In genomic region chr6:145969572-145969971, GRCm38 (mm10) we compare ENCODE assay signal across 14 mouse cellular contexts. TPM values are rescaled to one million over a fixed set of nuclear protein-coding genes. Genes with fewer than 3 reads are reported as not detected.
A peak's percentile ranks its signal among the peaks of the same experiment; 100 is the strongest.
DNase-seq lines count a peak whose midpoint lies in the region; TF ChIP-seq lines count a peak whose summit lies in the region.
"Had no signal": no experiment of that assay in that cellular context is flagged by ENCODE, and none has a peak within 500 bp of the region (broad histone marks: within the 10 kb centered on the region; RNA-seq: fewer than 3 reads in every experiment).

No protein-coding gene starts in this region.

- DNase-seq in cerebellum, postnatal 10 days: peak; percentile 32 to 33
- no peak for DNase-seq in cerebellum, adult 11-12 months
- DNase-seq in left cerebral cortex, adult 2 months (ENCODE audit: extremely low spot score in 1 of 2, low spot score in 2 of 2): no peak
- no peak for DNase-seq in left cerebral cortex, adult 11 months (ENCODE audit: low spot score)
- no peak for DNase-seq in testis, postnatal 10 days (ENCODE audit: low spot score)
- DNase-seq in urinary bladder, postnatal 4 days (ENCODE audit: low spot score in 2 of 2): no peak
- DNase-seq: gastrocnemius, postnatal 25 days had no signal

- no peaks in the 10 kb centered on the region for H3K27me3 ChIP-seq in testis, adult 2 months (ENCODE audit: control insufficient read depth, insufficient read depth, low read length)
- no peaks in the 10 kb centered on the region for H3K27me3 ChIP-seq in small intestine, adult 2 months (ENCODE audit: control insufficient read depth, insufficient read depth, low read length)
- H3K27me3 ChIP-seq: embryonic facial prominence, embryonic 15.5 days; forebrain, embryonic 15.5 days; heart, embryonic 15.5 days; midbrain, embryonic 12.5 days; neural tube, embryonic 12.5 days had no signal

- WGBS in small intestine, adult 2 months: 79% methylated on average over 5 of the region's 5 CpGs

- no peak overlapping the region for H3K27ac ChIP-seq in left cerebral cortex, adult 2 months
- no peak overlapping the region for H3K27ac ChIP-seq in testis, adult 2 months (ENCODE audit: control insufficient read depth, insufficient read depth, low read depth, low read length)
- no peak overlapping the region for H3K27ac ChIP-seq in small intestine, adult 2 months (ENCODE audit: insufficient read depth, low read depth, low read length)
- H3K27ac ChIP-seq: forebrain, embryonic 15.5 days; midbrain, embryonic 12.5 days; neural tube, embryonic 12.5 days had no signal

- no peak overlapping the region for H3K4me3 ChIP-seq in left cerebral cortex, adult 2 months
- no peak overlapping the region for H3K4me3 ChIP-seq in testis, adult 2 months (ENCODE audit: control insufficient read depth, low read depth, low read length)
- no peak overlapping the region for H3K4me3 ChIP-seq in small intestine, adult 2 months (ENCODE audit: low read depth, low read length)
- H3K4me3 ChIP-seq: embryonic facial prominence, embryonic 15.5 days; forebrain, embryonic 15.5 days; heart, embryonic 15.5 days; midbrain, embryonic 12.5 days; neural tube, embryonic 12.5 days had no signal

- intact Hi-C loops in left cerebral cortex, adult 2 months (cut with DNase I): no loop called here

- peak; percentile 16 for TF ChIP-seq CTCF in left cerebral cortex, adult 2 months (IDR thresholded peaks at IDR 0.05)
- TF ChIP-seq CTCF in testis, adult 2 months (IDR thresholded peaks at IDR 0.05; ENCODE audit: control insufficient read depth, insufficient read depth, insufficient replicate concordance, low read depth, low read length): peak; percentile 63; the same call in 1 of the 2 replicates
- TF ChIP-seq CTCF in small intestine, adult 2 months (IDR thresholded peaks at IDR 0.05; ENCODE audit: extremely low read depth, insufficient read length, insufficient replicate concordance, low read depth, low read length): peak; percentile 13; the same call in 1 of the 2 replicates

- H3K4me1 ChIP-seq in testis, adult 2 months (ENCODE audit: control insufficient read depth, insufficient read depth, low read length): peaks cover 4% of the 10 kb centered on the region; the same call in 1 of the 2 replicates
- no peaks in the 10 kb centered on the region for H3K4me1 ChIP-seq in small intestine, adult 2 months (ENCODE audit: control insufficient read depth, insufficient read depth, insufficient read length, low read length)
- H3K4me1 ChIP-seq: forebrain, embryonic 15.5 days; midbrain, embryonic 12.5 days; neural tube, embryonic 12.5 days had no signal

- no peaks in the 10 kb centered on the region for H3K36me3 ChIP-seq in testis, adult 2 months (ENCODE audit: control insufficient read depth, insufficient read depth, low read length)
- H3K36me3 ChIP-seq in small intestine, adult 2 months (ENCODE audit: control insufficient read depth, insufficient read depth, low read length): no peaks in the 10 kb centered on the region
- H3K36me3 ChIP-seq: embryonic facial prominence, embryonic 15.5 days; forebrain, embryonic 15.5 days; heart, embryonic 15.5 days; midbrain, embryonic 12.5 days; neural tube, embryonic 12.5 days had no signal

- TF ChIP-seq POLR2A in testis, adult 2 months (IDR thresholded peaks at IDR 0.05; ENCODE audit: control insufficient read depth, low read depth, low read length): no peak
- TF ChIP-seq POLR2A in small intestine, adult 2 months (IDR thresholded peaks at IDR 0.05; ENCODE audit: low read depth, low read length): no peak

RNA-seq across cellular contexts. Expression of gene Sspn, which starts 38.1 kb away (rescaled TPM):
- 1 to 10 TPM; 3.2 to 3.9 TPM for total RNA-seq in left cerebral cortex, adult 2 months (2021)
- polyA plus RNA-seq in testis, adult 2 months (2012; rRNA removed): 1.0 and 1.1 TPM in 2 replicates
- polyA plus RNA-seq in small intestine, adult 2 months (2012; rRNA removed): 1.2 and 1.4 TPM in 2 replicates

Comparison
In these comparisons a context has a peak if more than half of its experiments do, and no peak if none do; other contexts are left out.
1. DNase-seq: peak in cerebellum, postnatal 10 days (2 of 2); none in cerebellum, adult 11-12 months (single experiment), left cerebral cortex, adult 2 months (0 of 2), left cerebral cortex, adult 11 months (single experiment), testis, postnatal 10 days (single experiment) and urinary bladder, postnatal 4 days (0 of 2).
2. CTCF ChIP-seq: peak in every context shown above with its lines; median percentile 63 in testis, adult 2 months; 16 in left cerebral cortex, adult 2 months; 13 in small intestine, adult 2 months.